Mouse (Mus musculus): ENCODE data around the gene G6pc3. TPM values are rescaled to one million over a fixed set of nuclear protein-coding genes. Genes with fewer than 3 reads are reported as not detected.

The G6pc3 gene
- total RNA-seq, 1 experiment from 2014 or later, result 51.6 TPM

GRCm38 (mm10) chr11:102216886-102217240 is 27.4 kb downstream of the G6pc3 start:
- no peak for ATAC-seq (replicated peaks; ENCODE audit: low read depth, poor library complexity, severe bottlenecking)

GRCm38 (mm10) chr11:102217396-102217795 is 28.0 kb downstream of the G6pc3 start:
- ATAC-seq (replicated peaks; ENCODE audit: low read depth, poor library complexity, severe bottlenecking), result no peak

GRCm38 (mm10) chr11:102217876-102218430 is 28.5 kb downstream of the G6pc3 start:
- ATAC-seq (replicated peaks; ENCODE audit: low read depth, poor library complexity, severe bottlenecking), result no peak

GRCm38 (mm10) chr11:102218783-102219182 is 29.4 kb downstream of the G6pc3 start:
- peak; percentile 85 for ATAC-seq (replicated peaks; ENCODE audit: low read depth, poor library complexity, severe bottlenecking)

GRCm38 (mm10) chr11:102219247-102219993 is 30.0 kb downstream of the G6pc3 start:
- no peak for ATAC-seq (replicated peaks; ENCODE audit: low read depth, poor library complexity, severe bottlenecking)

- no peak for ATAC-seq (replicated peaks; ENCODE audit: low read depth, poor library complexity, severe bottlenecking)
Measured at GRCm38 (mm10) chr11:102219994-102220346, 30.6 kb downstream of the G6pc3 start.

- no peak for ATAC-seq (replicated peaks; ENCODE audit: low read depth, poor library complexity, severe bottlenecking)
Measured at GRCm38 (mm10) chr11:102220451-102220850, 31.0 kb downstream of the G6pc3 start.

GRCm38 (mm10) chr11:102221243-102221953 is 32.0 kb downstream of the G6pc3 start:
- ATAC-seq (replicated peaks; ENCODE audit: low read depth, poor library complexity, severe bottlenecking), result no peak

GRCm38 (mm10) chr11:102221954-102222351 is 32.5 kb downstream of the G6pc3 start:
- no peak for ATAC-seq (replicated peaks; ENCODE audit: low read depth, poor library complexity, severe bottlenecking)

GRCm38 (mm10) chr11:102223166-102223565 is 33.7 kb downstream of the G6pc3 start:
- peak; percentile 29; the same call in 1 of the 2 replicates for ATAC-seq (replicated peaks; ENCODE audit: low read depth, poor library complexity, severe bottlenecking)

- no peak for ATAC-seq (replicated peaks; ENCODE audit: low read depth, poor library complexity, severe bottlenecking)
Measured at GRCm38 (mm10) chr11:102224686-102225085, 35.3 kb downstream of the G6pc3 start.

- ATAC-seq (replicated peaks; ENCODE audit: low read depth, poor library complexity, severe bottlenecking), result no peak
Measured at GRCm38 (mm10) chr11:102225221-102225620, 35.8 kb downstream of the G6pc3 start.

- ATAC-seq (replicated peaks; ENCODE audit: low read depth, poor library complexity, severe bottlenecking), result no peak
Measured at GRCm38 (mm10) chr11:102226067-102226978, 36.9 kb downstream of the G6pc3 start.

- no peak for ATAC-seq (replicated peaks; ENCODE audit: low read depth, poor library complexity, severe bottlenecking)
Measured at GRCm38 (mm10) chr11:102227270-102228190, 38.1 kb downstream of the G6pc3 start.

- ATAC-seq (replicated peaks; ENCODE audit: low read depth, poor library complexity, severe bottlenecking), result no peak
Measured at GRCm38 (mm10) chr11:102228191-102228545, 38.7 kb downstream of the G6pc3 start.

GRCm38 (mm10) chr11:102228646-102229268 is 39.3 kb downstream of the G6pc3 start:
- no peak for ATAC-seq (replicated peaks; ENCODE audit: low read depth, poor library complexity, severe bottlenecking)

- ATAC-seq (replicated peaks; ENCODE audit: low read depth, poor library complexity, severe bottlenecking), result 0 out of 2 replicates have a peak, but pooled peaks have one; percentile 19
Measured at GRCm38 (mm10) chr11:102229331-102229953, 40.0 kb downstream of the G6pc3 start.

GRCm38 (mm10) chr11:102230006-102230741 is 40.8 kb downstream of the G6pc3 start, which contains the start of gene Hdac5:
Gene Hdac5 (minus strand): TSS chr11:102230166.
- peak; percentile 98 for ATAC-seq (replicated peaks; ENCODE audit: low read depth, poor library complexity, severe bottlenecking)

Measured in common myeloid progenitor, adult 5-6 weeks (primary cell).